Mouse (Mus musculus): ENCODE measurements at regions not wholly inside any gene's neighbourhood (a gene's known extent, or its start where the extent isn't known, plus 50 kb on each side); places are given as distances from the start of the nearest gene placed in this dataset.

- TF ChIP-seq CHD2 (IDR thresholded peaks at IDR 0.05; ENCODE audit: low read depth, low read length) = no peak
- no peak for TF ChIP-seq MAFK (IDR thresholded peaks at IDR 0.05; ENCODE audit: insufficient read depth, low read depth, low read length)
- H3K9me3 ChIP-seq (ENCODE audit: control insufficient read depth, insufficient read depth, low read depth, low read length) = no peaks in the 10 kb centered on the region
- in situ Hi-C loops (cut with MboI; ENCODE audit: low sequenced_read_pairs in 2 of 2, unreplicated experiment in 2 of 2) = loop anchor here in 1 of 2 experiments (25.0 kb wide), 1 partner anchor 275 kb away; no protein-coding TSS in a partner anchor
- 0 out of 4 replicates have a peak, but pooled peaks cover 0 to 2% of the 10 kb centered on the region in 2 experiments for H3K4me1 ChIP-seq (ENCODE audit: control insufficient read depth in 2 of 2, insufficient read depth in 2 of 2, low read length in 2 of 2, poor library complexity in 1 of 2)
- no peak for DNase-seq (ENCODE audit: low read depth, low spot score)
- no peak overlapping the region for H3K9ac ChIP-seq (ENCODE audit: insufficient read depth, low read depth, low read length, poor library complexity, severe bottlenecking)
- no peaks in the 10 kb centered on the region for H3K36me3 ChIP-seq (ENCODE audit: control insufficient read depth, insufficient read depth, low read length, poor library complexity, severe bottlenecking)
- no peak overlapping the region for H3K4me3 ChIP-seq (ENCODE audit: insufficient read depth in 1 of 2, low read depth in 1 of 2, low read length in 2 of 2, poor library complexity in 1 of 2, severe bottlenecking in 1 of 2)
- no peak overlapping the region for H3K27ac ChIP-seq (ENCODE audit: insufficient read depth, low read depth, low read length, poor library complexity, severe bottlenecking)
Measured at GRCm38 (mm10) chr14:54161916-54162315, 92.0 kb downstream of the Dad1 start.

- in situ Hi-C loops (cut with MboI; ENCODE audit: low sequenced_read_pairs in 2 of 2, unreplicated experiment in 2 of 2) = loop anchor here in 1 of 2 experiments (25.0 kb wide), 1 partner anchor 274 kb away; no protein-coding TSS in a partner anchor
- Histone ChIP-seq H3K4me3 (ENCODE audit: insufficient read depth in 1 of 2, low read depth in 1 of 2, low read length in 2 of 2, poor library complexity in 1 of 2, severe bottlenecking in 1 of 2) (no peak overlapping the region), H3K9me3 (ENCODE audit: control insufficient read depth, insufficient read depth, low read depth, low read length) (no peaks in the 10 kb centered on the region), H3K27ac (ENCODE audit: insufficient read depth, low read depth, low read length, poor library complexity, severe bottlenecking) (no peak overlapping the region), H3K36me3 (ENCODE audit: control insufficient read depth, insufficient read depth, low read length, poor library complexity, severe bottlenecking) (no peaks in the 10 kb centered on the region), H3K4me1 (ENCODE audit: control insufficient read depth in 2 of 2, insufficient read depth in 2 of 2, low read length in 2 of 2, poor library complexity in 1 of 2) (0 out of 4 replicates have a peak, but pooled peaks cover 0 to 2% of the 10 kb centered on the region in 2 experiments), H3K9ac (ENCODE audit: insufficient read depth, low read depth, low read length, poor library complexity, severe bottlenecking) (no peak overlapping the region)
- no peak for TF ChIP-seq HCFC1 (IDR thresholded peaks at IDR 0.05; ENCODE audit: borderline replicate concordance, insufficient read depth, low read length)
- TF ChIP-seq MAFK (IDR thresholded peaks at IDR 0.05; ENCODE audit: insufficient read depth, low read depth, low read length) = no peak
- no peak for TF ChIP-seq ZC3H11A (IDR thresholded peaks at IDR 0.05; ENCODE audit: borderline replicate concordance, low read depth, low read length)
- no peak for TF ChIP-seq CHD2 (IDR thresholded peaks at IDR 0.05; ENCODE audit: low read depth, low read length)
- TF ChIP-seq ZNF384 (IDR thresholded peaks at IDR 0.05; ENCODE audit: low read depth, low read length) = no peak
- DNase-seq (ENCODE audit: low read depth, low spot score) = no peak
Measured at GRCm38 (mm10) chr14:54161206-54161605, 92.7 kb downstream of the Dad1 start.

GRCm38 (mm10) chr14:54159816-54160215, 94.1 kb downstream of the Dad1 start:
- H3K36me3 ChIP-seq (ENCODE audit: control insufficient read depth, insufficient read depth, low read length, poor library complexity, severe bottlenecking) = no peaks in the 10 kb centered on the region
- H3K9ac ChIP-seq (ENCODE audit: insufficient read depth, low read depth, low read length, poor library complexity, severe bottlenecking) = no peak overlapping the region
- H3K4me3 ChIP-seq (ENCODE audit: insufficient read depth in 1 of 2, low read depth in 1 of 2, low read length in 2 of 2, poor library complexity in 1 of 2, severe bottlenecking in 1 of 2) = no peak overlapping the region
- no peak overlapping the region for H3K27ac ChIP-seq (ENCODE audit: insufficient read depth, low read depth, low read length, poor library complexity, severe bottlenecking)
- no peak for DNase-seq (ENCODE audit: low read depth, low spot score)
- TF ChIP-seq CHD2 (IDR thresholded peaks at IDR 0.05; ENCODE audit: low read depth, low read length) (no peak), ZC3H11A (IDR thresholded peaks at IDR 0.05; ENCODE audit: borderline replicate concordance, low read depth, low read length) (no peak), MAFK (IDR thresholded peaks at IDR 0.05; ENCODE audit: insufficient read depth, low read depth, low read length) (no peak), ZNF384 (IDR thresholded peaks at IDR 0.05; ENCODE audit: low read depth, low read length) (no peak), HCFC1 (IDR thresholded peaks at IDR 0.05; ENCODE audit: borderline replicate concordance, insufficient read depth, low read length) (no peak)
- in situ Hi-C loops (cut with MboI; ENCODE audit: low sequenced_read_pairs in 2 of 2, unreplicated experiment in 2 of 2) = loop anchor here in 1 of 2 experiments (25.0 kb wide), 1 partner anchor 273 kb away; no protein-coding TSS in a partner anchor
- H3K4me1 ChIP-seq (ENCODE audit: control insufficient read depth in 2 of 2, insufficient read depth in 2 of 2, low read length in 2 of 2, poor library complexity in 1 of 2) = 0 out of 4 replicates have a peak, but pooled peaks cover 0 to 2% of the 10 kb centered on the region in 2 experiments
- H3K9me3 ChIP-seq (ENCODE audit: control insufficient read depth, insufficient read depth, low read depth, low read length) = no peaks in the 10 kb centered on the region

- in situ Hi-C loops (cut with MboI; ENCODE audit: low sequenced_read_pairs in 2 of 2, unreplicated experiment in 2 of 2) = loop anchor here in 1 of 2 experiments (25.0 kb wide), 1 partner anchor 271 kb away; no protein-coding TSS in a partner anchor
- Histone ChIP-seq H3K27ac (ENCODE audit: insufficient read depth, low read depth, low read length, poor library complexity, severe bottlenecking) (no peak overlapping the region), H3K9me3 (ENCODE audit: control insufficient read depth, insufficient read depth, low read depth, low read length) (no peaks in the 10 kb centered on the region), H3K36me3 (ENCODE audit: control insufficient read depth, insufficient read depth, low read length, poor library complexity, severe bottlenecking) (no peaks in the 10 kb centered on the region), H3K4me3 (ENCODE audit: insufficient read depth in 1 of 2, low read depth in 1 of 2, low read length in 2 of 2, poor library complexity in 1 of 2, severe bottlenecking in 1 of 2) (no peak overlapping the region), H3K4me1 (ENCODE audit: control insufficient read depth in 2 of 2, insufficient read depth in 2 of 2, low read length in 2 of 2, poor library complexity in 1 of 2) (no peaks in the 10 kb centered on the region), H3K9ac (ENCODE audit: insufficient read depth, low read depth, low read length, poor library complexity, severe bottlenecking) (no peak overlapping the region)
- TF ChIP-seq MAFK (IDR thresholded peaks at IDR 0.05; ENCODE audit: insufficient read depth, low read depth, low read length) = no peak
- TF ChIP-seq CHD2 (IDR thresholded peaks at IDR 0.05; ENCODE audit: low read depth, low read length) = no peak
- TF ChIP-seq ZNF384 (IDR thresholded peaks at IDR 0.05; ENCODE audit: low read depth, low read length) = no peak
- no peak for TF ChIP-seq HCFC1 (IDR thresholded peaks at IDR 0.05; ENCODE audit: borderline replicate concordance, insufficient read depth, low read length)
- TF ChIP-seq ZC3H11A (IDR thresholded peaks at IDR 0.05; ENCODE audit: borderline replicate concordance, low read depth, low read length) = no peak
- no peak for DNase-seq (ENCODE audit: low read depth, low spot score)
Measured at GRCm38 (mm10) chr14:54158214-54158965, 95.5 kb downstream of the Dad1 start.

Data from ES-E14 (cell line).